Mouse (Mus musculus): Measurements from ENCODE around the gene Nlrp6. TPM values are rescaled to one million over a fixed set of nuclear protein-coding genes. Genes with fewer than 3 reads are reported as not detected.

Gene Nlrp6
- polyA plus RNA-seq (2012) = not detected in 2 replicates

DNA sequence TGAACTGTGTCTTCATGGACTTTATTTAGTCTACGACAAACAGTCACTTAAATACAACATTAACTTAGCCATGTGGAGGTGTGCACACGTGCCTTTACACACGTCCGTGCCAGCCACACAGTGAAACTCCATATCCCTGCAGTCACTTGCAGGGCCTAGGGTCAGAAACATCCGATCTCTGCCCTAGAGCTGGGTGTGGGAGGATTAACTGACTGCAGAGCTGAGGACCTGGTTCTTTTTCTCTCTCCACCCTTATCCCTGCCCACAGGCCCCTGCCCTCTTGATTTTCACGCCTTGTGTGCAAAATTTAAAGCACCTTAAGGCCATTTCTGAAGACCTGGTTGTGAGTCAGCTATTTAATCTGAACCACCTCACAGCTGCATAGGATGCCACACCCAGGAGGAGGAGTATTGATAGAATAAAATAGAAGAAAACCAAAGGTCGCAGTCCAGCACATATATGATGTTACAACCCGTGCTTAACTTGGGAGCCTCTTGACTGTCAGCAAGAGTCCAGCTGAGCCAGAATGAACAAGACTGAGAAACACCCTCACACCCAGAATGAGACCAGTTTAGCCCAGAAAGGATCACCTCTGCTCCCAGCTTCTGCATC, at the start of gene Nlrp6:
Gene Nlrp6 (plus strand): TSS at position 485 of the 612 bp plus-strand sequence.
- TF ChIP-seq GATA1 (IDR thresholded peaks at IDR 0.05; ENCODE audit: low read length) = no peak

- TF ChIP-seq GATA1 (IDR thresholded peaks at IDR 0.05; ENCODE audit: low read length) = no peak
Observed at GRCm38 (mm10) chr7:140874224-140874623, 46.5 kb upstream of the Nlrp6 start.

DNA sequence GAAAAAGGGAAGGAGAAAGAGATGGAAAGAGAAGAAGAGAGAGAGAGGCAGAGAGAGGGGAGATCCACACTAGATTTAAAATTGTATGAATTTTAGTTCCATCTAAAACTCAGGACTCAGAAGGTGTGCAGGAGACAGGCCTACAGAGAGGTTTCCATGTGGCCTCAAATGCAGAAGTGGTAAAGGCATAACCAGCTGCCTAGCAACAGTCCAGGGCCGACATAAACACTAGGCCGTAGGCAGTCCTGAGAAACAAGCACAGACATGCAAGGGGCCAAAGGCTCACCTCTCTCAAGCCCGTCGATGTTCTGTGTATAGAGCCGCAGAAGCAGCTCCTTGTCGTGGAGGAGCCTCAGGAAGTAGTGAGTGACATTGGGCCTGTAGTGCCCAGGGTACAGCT, 43.3 kb upstream of the Nlrp6 start:
- no peak for TF ChIP-seq GATA1 (IDR thresholded peaks at IDR 0.05; ENCODE audit: low read length)

DNA sequence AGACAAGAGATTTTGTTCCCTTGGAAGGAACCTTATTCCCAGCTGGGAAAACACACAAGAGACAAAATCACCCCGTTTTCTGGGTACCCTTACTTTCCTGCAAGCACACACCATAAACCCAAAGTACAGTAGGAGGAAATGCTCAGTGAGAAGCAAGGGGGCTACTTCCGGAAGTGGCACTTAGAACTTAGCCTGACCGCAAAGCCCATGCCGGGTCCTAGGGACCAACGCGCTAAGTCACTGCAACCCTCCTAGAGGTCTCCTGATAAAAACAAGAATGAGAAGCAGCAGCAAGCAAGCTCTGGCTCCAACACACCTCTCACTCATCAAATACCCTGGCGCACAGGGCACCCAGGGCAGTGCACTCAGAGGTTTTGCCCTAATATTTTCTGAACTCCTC, 41.3 kb upstream of the Nlrp6 start:
- TF ChIP-seq GATA1 (IDR thresholded peaks at IDR 0.05; ENCODE audit: low read length) = no peak

DNA sequence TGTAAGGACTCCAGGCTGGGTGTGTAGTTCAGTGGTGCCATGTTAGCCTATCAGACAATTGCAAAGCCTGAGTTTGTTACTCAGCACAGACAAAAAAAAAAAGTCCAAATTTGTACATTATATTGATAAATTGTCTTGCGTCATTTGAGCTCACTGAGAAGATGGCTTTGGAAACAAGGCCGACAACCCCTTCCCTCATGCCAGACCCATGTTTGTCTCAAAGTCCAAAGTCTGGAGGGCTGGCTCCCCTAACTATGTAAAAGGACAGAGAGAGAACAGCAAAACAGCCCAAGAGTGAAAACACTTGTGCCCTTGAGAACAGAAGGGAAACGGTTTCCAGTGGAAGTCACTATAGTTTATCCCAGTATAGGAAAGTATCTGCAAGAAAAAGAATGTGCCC, 40.3 kb upstream of the Nlrp6 start:
- TF ChIP-seq GATA1 (IDR thresholded peaks at IDR 0.05; ENCODE audit: low read length) = no peak

DNA sequence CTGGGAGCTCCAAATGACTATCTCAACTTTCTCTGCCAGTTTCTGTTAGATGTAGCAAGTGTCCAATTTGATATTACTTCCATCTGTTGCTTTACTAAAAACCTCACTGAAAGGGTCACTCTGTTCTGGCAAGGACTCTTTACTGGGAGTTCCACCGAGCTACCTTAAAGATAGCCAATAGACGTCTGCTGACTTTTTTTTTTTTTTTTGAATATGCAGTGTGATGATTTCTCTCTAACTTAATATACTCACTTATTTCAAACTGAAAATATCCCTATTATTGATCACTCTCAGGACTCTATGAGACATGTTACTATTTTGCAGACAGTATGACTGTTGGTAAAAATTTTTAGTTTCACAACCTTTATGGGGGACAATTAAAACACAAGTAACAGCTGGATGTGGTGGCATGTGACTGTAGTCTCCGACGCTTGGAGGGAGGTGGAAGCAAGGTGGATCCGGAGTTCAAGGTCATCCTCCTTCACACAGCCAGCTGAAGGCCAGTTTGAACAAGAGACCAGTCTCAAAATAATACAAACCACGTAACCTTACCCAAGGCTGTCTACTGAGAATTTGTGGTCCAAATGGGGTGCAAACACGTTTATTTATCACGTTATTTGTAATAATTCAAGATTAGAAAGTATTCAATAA, 39.7 kb upstream of the Nlrp6 start:
- no peak for TF ChIP-seq GATA1 (IDR thresholded peaks at IDR 0.05; ENCODE audit: low read length)

GRCm38 (mm10) chr7:140881696-140882468, 38.8 kb upstream of the Nlrp6 start, which contains the start of the genes Psmd13 and Sirt3:
TSS of gene Psmd13 (plus strand) at chr7:140881968.
TSS of gene Sirt3 (minus strand) at chr7:140882309.
- TF ChIP-seq GATA1 (IDR thresholded peaks at IDR 0.05; ENCODE audit: low read length) = no peak

- no peak for TF ChIP-seq GATA1 (IDR thresholded peaks at IDR 0.05; ENCODE audit: low read length)
Observed at GRCm38 (mm10) chr7:140882469-140882803, 38.3 kb upstream of the Nlrp6 start.

- no peak for TF ChIP-seq GATA1 (IDR thresholded peaks at IDR 0.05; ENCODE audit: low read length)
Observed at GRCm38 (mm10) chr7:140894031-140894430, 26.7 kb upstream of the Nlrp6 start.

DNA sequence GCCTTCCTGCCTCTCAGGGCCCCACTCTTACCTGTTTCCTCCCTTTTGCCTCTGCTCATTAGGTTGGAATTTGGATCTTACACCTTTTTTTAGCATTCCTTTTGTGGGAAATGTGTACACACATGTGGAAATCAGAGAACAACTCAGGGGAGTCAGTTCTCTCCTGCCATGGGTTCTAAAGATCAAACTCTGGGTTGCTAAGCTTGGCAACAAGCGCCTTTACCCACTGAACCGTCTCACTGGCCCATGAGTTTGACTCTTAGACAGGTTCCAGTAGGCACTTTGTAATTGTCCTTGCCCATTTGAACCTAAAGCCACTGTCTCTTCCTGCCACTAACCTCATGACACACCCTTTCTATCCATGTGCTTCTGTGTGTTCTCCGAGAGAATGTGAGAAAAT, 26.1 kb upstream of the Nlrp6 start:
- no peak for TF ChIP-seq GATA1 (IDR thresholded peaks at IDR 0.05; ENCODE audit: low read length)

GRCm38 (mm10) chr7:140897863-140898262, 22.8 kb upstream of the Nlrp6 start:
- TF ChIP-seq GATA1 (IDR thresholded peaks at IDR 0.05; ENCODE audit: low read length) = no peak

DNA sequence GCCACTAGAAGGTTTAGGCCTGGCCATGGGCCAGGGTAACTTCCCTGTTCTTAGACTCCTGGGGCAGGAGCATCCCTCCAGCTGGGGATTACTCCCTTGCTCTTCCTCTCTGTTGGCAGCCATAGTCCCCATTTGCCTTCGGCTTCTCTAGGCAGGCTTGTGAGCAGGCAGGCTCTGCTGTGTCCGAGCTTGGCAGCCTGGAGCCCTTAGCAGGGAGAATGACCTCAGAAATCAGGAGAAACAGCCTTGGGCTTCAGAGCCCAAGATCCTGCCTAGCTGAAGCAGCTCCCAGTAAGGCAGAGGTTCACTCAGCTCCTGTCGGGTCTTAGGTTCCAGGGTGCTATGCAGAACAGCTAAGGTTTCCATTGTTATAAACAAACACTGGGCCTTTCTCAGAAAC, 21.6 kb upstream of the Nlrp6 start:
- no peak for TF ChIP-seq GATA1 (IDR thresholded peaks at IDR 0.05; ENCODE audit: low read length)

DNA sequence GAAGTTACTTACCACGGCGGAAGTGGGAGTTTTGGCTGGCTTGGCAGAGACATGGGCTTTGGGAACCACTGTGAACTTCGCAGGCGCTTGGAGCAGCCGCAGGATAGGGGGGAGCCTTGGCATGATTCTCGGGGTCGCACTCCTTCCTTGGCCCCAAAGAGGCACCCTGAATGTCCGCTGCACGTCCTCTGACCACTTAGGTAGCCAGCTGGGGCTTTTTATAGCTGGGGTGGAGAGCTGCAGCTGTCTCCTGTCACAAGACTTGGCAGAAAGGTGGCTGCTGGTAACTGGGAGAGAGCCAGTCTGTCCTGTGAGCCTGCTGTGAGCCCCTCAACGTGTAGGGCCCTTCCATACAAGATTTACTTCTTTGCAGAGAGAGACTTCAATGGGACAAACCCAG, 20.5 kb upstream of the Nlrp6 start, which contains the start of gene Cox8b:
Gene Cox8b (minus strand): TSS at position 227 of the 400 bp plus-strand sequence.
- TF ChIP-seq GATA1 (IDR thresholded peaks at IDR 0.05; ENCODE audit: low read length) = no peak

DNA sequence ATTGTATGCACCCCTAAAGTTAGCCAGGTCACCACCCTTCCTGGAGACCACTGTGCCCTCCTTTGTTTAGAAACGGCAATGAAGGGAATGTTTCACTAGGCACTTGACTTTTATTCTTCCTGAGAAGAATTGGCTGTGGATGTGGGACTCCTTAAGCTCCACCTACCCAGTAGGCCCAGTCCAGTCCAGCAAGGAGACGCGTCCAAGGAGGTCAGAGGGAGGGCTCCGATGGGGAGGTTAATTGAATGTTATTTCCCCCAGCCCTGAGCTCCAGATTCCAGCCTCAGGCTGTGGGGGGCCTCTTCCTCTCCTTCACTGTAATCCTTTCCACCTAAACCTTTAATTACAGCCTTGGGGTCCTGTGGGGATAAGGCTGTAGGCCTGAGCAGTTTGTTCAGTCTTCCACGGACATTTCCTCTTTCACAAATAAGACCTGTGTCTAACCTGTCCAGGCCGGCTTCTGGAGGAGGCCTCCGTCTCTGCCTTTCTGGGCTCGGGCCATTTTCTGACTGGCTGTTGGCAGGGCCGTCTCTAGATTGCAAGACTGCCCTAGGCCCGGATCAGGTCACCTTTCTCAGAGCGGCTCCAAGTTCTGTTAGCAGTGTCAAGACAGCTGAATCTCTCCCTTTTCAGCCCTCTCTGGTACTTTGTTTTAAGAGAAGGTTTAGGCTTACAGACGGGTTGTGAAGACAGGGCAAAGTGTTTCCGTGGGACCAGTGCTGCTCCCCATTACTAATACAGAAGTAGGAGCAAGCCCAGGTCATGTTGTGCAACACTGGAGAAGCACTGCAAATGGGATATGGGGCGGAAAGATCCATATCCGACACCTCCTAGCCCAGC, 18.4 kb upstream of the Nlrp6 start:
- no peak for TF ChIP-seq GATA1 (IDR thresholded peaks at IDR 0.05; ENCODE audit: low read length)

DNA sequence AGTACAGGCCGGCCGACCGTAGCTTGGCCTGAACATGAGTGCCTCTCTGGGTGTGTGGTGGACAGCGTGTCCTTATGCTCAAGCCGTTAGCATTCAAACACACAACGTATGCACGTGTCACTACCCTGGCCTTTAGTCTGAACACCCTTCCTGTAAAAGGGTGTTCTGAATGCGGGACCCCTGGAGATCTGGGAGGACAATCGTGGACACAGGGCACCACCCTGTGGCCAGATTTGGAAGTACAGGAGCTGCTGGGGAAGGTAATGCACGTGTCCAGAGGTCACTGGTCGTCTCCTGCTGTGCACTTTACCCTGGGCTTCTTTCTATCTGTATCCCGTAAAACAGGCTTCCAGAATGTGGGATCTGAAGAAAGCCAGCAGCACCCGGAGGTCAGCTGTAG, 17.5 kb upstream of the Nlrp6 start:
- TF ChIP-seq GATA1 (IDR thresholded peaks at IDR 0.05; ENCODE audit: low read length) = no peak

Measured in G1E-ER4 (cell line).